Mouse (Mus musculus): ENCODE measurements around the gene Gpr137c.

DNA sequence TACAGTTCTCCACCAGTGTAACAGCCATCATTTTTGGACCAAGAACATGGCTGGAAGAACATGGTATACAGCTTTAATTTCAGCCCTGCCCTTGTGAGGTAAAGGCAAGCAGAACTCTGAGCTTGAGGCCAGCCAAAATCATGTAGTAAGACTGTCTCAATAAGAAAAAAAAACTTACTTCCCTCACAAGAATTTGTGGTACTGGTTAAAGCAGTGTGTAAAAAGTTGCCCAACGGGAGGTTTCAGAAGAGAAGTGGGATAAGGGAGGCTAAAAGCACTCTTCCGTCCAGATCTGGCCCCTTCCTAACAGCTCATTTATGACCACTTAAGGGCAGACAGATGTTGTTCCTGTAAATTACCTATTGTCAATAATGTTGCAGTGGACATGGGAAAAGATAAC is 39.9 kb upstream of the Gpr137c start:
- TF ChIP-seq CTCF (conservative IDR thresholded peaks at IDR 0.05; ENCODE audit: insufficient read depth, insufficient read length, low read depth, low read length), result no peak
- no peak for TF ChIP-seq POLR2A (IDR thresholded peaks at IDR 0.05; ENCODE audit: low read depth, low read length)
